Mouse (Mus musculus): ENCODE measurements at regions not wholly inside any gene's neighbourhood (a gene's known extent, or its start where the extent isn't known, plus 50 kb on each side); places are given as distances from the start of the nearest gene placed in this dataset.

DNA sequence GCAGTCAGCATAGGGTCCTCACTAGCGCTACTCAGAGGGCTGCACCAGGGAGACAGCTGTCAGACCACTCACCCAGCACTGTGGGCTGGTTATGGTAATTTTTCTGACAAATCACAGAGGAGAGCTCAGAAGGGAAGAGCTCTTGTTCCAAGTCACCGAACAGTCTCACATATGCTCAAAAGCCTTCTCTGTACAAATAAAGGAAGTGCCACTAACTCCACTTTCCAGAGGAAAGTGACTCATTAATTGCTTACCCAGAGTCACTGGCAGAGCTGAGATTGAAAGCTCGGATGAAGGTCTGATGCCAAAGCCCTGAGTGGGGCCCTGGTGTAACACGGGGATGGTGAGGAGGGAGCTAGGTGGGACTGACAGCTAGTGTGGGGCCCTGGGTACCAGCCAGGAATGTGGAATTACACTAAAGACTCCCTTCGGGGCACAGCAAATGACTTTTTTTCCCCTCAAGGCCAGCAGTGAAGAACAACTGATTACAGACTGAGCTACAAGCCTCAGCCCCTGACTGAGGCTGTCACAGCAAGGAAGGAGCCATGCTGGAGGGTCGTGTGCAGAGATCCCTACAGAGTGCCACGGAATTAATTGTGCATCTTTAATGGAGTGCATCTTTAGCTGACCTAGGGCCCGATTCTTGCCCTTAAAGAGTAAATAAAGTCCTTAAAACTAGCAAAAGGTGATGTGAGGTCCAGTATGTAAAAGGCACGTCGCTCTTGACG is 155.6 kb upstream of the Ubl3 start:
- TF ChIP-seq CTCF (IDR thresholded peaks at IDR 0.05; ENCODE audit: borderline replicate concordance, insufficient read depth, low read length) = no peak
- 0 out of 2 replicates have a peak, but pooled peaks have one; percentile 18 for TF ChIP-seq POLR2A (IDR thresholded peaks at IDR 0.05; ENCODE audit: low read depth, low read length)

All from embryonic fibroblast, embryonic 13.5 days (primary cell).